Mouse (Mus musculus) lung, postnatal 10 days (tissue): ENCODE data around the gene Ankrd33.
"Not testable (repeated sequence)": the region's sequence is repeated elsewhere in the genome, so short reads cannot be mapped to it uniquely, and the experiment has no call there.

ENCODE experiments used
- DNase-seq: peaks from one replicate; pipeline ENCODE4 v3.0.0; 2021

Gene Ankrd33

DNA sequence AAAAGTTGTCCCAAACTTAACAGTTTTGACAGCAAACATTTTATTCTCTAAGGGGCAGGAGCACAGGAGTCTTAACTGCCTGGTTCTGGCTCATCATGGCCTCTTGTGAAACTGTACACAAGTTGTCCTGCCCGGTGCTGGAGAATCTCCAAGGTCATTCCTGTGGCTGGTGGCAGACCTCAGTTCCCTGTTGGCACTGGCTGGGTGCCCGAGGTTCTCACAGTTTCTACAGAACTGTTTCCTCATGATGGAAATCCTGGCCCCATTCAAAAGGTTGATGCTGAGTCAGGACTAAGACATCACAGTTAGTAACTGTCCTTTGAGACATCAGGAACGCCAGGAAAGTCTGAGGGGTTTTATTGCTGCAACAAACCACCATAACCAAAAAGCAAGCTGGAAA lies 28.6 kb upstream of the Ankrd33 start:
- peak; percentile 60 for DNase-seq

DNA sequence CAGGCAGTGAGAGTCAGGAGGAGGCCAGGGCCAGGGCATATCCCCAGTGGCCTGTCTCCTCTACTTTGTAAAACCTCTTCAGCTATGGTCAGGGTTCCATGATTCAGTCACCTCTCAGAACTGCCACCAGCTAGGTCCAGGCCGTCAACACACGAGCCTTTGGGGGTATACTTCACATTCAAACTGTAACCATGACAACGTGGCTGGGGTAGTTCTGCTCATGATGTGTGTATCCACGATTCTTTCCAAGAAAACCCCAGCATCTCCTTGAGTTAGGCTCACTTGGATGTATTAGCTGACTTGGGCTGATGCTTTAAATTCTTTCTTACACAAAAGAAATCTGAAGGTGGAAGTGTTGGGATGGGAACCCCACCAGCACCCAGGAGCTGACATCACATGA lies 27.3 kb upstream of the Ankrd33 start:
- DNase-seq = no peak

DNA sequence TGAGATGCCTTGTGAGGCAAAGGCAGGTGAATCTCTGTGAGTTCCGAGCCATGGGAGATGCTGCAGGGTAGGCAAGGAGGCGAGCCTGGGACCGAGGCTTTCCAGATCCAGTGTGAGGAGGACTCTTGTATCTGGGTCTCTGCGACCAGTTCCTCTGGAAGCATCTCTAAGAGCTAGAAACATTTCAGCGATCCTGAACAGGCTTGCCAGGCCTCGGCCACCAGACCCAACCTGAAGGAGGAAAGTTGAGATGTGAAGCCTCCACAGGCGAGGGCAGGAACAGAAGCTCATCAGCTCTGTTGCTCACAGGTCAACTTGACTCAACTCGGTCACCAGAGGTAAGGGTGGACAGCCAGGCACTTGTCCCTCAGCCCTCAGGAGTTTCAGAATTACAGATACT lies 24.0 kb upstream of the Ankrd33 start:
- no peak for DNase-seq

DNA sequence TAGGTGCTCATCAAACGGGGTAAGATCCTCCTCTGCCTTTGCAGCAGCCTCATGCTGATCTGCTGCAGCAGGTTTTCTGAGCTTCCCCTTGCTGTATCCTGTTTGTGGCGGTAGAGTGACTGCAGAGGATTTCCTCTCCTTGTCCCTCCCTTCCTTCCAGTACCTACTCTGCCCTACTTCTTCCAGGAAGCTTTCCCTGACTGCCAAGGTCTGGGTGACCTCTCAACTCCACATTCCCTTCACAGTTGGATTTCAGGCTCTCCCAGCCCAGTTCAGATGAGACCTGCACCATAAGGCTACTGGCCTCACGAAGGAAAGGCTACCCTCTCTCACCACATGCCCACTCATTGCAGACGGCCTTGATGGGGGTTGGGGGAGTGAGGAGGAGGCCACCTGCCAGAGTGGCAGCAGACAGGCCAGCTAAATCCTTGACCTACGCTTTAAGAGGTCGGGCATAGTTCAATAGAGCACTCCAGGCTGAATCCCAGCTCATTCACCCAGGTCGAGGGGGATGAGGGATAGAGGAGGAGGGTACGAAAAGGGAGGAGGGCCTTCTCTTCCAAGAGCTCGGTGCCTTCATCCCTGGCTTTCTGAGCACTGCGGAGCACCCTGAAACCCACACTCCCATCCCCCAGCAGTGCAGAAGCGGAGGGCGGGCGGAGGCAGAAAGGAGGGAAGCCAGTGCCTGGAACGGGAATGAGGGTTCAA lies 23.3 kb upstream of the Ankrd33 start:
- DNase-seq = no peak

DNA sequence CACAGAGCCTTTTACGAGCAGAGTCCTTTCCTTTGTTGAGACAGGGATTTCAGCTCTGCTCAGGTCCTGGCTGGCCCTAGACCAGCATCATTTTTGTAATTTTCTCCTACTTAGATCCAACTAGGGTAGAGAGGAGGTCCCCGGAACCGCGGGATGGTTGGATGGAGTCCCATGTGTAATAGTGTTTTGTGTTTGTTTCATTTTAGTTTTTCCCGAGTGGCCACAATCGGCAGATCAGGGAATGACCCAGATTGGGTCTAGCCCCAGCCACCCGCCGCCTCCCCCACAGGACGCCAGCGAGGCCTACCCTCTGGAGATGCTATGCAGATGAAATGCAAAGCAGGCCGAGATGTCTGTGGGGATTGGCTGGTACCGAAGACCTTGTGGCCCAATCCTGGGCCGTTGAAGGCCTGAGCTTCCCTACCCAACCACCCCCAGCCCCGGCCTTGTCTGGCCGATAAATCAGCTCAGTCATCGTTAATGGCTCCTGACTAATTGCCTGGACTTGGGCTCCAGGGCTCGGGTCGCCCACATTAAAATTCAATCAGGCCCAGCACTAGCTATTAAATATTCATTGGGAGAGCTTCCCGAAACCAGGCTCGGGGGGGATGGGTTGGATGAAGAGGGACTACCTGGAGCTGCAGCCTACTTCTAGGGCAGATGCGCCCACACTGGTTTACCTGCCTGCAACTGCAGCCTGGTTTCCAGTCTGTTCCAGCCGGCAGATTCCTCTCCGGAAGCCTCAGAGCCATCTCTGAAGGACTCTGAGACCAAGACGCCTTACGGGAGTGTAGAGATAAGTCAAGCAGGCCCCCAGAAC lies 22.5 kb upstream of the Ankrd33 start:
- no peak for DNase-seq

DNA sequence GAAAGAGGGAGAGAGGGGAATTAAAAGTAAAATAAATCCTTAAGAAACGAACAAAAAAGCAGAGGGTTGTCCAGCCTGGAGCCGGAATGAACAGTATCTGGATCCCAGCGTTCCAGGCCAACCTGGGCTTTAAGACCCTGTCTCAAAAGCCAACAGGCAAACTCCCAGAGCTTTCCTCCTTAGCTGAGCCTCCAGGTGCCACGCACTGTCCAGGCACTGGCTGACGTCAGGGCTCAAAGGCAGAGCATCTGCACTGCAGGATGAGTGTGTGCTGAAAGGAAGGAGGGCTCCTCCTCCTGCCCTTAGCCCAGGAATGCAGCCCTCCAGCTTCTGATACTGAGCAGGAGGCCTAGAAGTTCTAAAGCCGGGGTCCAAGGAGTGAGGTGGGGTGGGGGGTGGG lies 21.6 kb upstream of the Ankrd33 start:
- DNase-seq = no peak

DNA sequence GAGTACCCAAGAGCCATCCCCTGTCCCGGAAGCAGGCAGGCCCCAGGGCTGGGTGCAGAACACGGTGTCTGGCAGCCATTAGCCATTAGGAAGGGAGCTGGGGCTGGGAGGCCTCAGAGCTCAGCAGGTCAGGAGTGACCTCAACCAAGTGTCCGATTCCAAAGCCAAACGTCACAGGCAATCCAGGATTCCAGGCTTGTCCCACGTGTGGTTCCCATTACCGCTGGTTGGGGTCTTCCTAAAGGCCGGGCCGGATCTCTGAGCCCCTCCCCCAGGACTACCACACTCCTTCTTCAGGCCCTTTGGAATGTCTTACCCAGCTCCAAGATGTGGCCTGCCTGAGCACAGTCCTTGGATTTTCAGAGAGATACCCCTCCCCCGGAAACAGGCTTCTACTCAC lies 20.6 kb upstream of the Ankrd33 start:
- no peak for DNase-seq

DNA sequence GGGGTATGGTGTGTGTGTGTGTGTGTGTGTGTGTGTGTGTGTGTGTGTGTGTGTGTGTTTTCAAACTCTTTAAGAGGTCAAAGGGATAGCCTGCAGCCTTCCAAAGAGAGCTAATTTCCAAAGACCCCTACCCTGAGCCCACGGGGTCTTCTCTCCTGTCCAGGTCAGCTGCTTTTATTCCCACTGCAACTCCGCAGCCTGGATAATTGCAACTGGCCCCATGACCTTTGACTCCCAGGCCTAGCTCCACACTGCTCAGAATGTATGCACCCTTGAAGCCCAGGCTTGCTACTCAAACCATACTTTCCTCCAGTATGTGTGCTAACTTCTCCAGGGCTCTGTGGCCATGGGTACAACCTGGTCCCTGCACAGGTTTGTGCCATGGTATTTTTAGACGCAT lies 20.2 kb upstream of the Ankrd33 start:
- no peak for DNase-seq

DNA sequence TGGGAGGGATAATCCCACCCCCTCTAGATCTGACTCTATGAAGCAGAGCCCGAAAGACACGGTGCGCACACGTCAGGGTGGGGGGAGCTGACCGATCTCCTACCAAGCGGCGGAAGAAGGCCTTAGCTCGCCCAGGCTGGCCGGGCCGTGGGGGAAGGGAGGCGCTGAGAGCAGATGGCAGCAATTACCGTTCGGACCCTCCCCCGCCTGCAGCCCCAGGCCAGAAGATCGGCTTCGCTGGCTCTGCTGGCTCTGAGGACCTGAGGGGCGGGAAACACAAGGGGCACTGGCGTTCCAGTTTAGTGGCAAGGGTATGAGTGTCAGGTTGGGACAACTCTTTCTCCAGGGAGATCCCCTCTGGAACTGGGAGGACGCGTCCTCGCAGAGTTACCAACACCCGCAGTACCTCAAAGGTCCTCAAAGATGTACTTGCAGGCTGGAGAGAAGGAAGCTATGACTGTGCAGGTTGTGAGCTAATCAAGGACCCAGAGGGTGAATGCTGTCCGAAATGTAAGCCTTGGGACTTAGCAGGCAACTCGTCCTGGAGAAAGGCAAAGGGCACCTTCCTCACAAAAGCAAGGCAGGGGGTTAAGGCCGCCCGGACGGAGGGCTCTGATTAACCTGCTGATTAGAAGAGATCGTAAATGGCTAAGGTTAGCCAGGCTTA lies 17.4 kb upstream of the Ankrd33 start:
- peak; percentile 54 for DNase-seq

DNA sequence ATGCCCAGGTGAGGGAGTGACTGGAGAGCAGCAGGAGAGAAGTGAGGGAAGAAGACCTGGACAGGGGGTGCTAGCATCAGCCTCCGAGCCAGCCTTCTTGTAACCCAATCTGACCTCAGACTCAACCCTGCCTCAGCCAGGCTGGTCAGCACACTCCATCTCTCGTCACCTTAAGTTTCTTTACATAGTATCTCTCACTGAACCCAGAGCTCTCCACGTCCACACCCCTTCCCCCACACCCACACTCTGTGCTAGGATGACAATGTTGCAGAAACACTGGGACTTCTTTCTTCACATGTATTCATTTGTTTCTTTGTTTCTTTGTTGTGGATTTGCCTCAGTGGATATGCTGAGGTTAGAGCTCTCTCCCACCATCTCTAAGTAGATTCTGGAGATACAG lies 14.6 kb upstream of the Ankrd33 start:
- DNase-seq = no peak

DNA sequence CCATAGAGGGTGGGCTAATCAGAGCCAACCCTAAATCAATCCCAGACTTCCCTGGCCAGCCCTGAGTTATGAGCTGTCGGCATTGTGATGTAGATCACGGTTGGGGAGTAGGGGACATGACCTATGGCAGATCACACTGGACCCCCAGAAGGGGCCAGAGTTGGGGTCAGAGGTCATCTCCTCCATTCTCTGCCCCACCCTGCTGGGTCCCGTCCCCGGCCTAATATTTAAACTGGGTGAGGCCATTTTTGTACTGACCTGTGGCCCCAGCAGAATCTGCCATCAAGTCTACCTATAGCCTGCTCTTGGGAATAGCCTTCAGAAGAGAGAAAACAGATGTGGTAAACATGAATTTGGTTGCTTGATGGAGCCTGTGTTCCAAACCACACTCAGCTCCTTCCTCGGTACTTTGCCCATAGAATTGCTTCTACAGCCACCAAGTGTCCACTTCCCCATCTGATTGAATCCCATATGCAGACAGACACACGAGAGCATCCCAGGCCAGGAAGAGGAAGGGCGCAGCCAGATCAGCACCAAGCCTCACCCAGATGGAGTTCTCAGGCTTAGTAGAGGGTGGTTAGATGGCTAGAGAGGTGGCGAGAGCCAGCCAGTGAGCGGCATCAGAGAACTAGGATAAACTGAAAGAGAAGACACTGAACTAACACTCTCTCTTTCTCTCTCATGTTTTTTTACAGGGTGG lies 11.8 kb upstream of the Ankrd33 start:
- no peak for DNase-seq

DNA sequence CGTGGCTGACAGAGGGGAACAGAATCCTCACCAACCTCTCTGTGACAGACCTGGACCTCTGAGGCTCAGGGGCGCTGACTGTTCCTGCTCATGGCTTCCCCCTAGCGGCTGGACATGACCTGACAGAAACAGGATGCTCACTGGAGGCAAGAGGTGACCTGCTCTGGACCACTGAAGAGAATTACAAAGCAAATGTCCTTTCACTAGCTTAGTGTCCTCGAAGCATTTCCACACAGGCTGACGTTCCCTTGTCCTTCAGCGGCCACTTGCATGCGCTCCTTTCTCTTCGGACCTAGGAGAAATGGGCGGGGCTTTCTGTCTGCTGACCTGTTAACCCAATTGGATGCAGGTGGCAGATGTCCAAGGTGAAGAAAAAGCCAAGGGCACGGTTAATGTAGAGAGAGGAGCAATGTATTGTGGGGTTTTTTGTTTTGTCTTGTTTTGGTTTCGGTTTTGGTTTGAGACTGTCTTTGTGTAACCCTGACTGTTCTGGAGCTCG lies 10.0 kb upstream of the Ankrd33 start:
- peak; percentile 89 for DNase-seq

DNA sequence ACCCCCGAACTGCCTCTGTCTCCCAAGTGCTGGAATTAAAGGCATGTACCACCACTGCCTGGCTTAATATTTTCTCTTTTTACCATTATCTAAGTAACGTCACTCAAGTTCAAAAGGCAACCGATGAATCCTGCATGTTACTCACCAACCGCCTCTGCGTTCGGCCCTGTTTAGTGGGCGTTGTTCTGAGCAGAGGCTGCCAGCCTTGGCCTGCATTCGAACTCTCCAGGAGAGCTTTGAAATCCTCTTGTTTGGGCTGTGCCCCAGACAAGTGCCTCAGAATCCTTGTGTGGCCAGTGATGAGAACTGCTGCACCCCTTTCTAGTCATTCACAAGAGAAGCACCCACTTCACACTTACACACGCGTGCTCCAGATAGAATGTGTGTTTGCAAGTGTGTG lies 9.5 kb upstream of the Ankrd33 start:
- no peak for DNase-seq

DNA sequence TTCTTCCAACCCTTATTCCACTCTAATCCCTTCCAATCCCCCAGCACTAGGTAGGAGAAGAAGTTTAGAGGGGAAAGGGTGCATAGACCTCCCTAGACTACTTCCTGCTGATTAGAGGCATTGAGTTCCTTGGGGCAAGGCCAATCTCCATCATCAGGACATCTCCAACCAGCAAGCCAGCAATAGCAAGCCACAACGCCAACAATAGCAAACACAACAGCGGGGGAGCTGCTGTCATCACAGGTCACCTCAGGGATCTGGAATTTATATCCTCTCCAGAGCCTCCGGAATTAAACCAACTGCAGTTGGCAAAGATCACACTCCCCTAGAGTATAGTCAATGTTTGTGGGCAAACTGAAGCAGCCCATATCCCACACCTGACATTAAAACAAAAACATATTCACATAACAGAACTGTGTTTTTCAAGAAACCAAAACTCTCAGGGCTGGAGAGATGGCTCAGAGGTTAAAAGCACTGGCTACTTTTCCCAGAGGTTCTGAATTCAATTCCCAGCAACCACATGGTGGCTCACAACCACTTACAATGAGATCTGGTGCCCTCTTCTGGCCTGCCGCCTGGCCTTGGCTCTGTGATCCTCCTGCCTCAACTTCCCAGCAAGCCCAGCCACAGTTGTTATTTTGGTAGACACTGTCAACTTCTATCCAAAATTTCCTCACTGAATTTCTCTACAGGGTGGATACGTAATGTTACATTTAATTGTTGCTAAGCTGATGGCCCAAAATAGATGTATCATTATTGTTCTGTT lies 7.5 kb upstream of the Ankrd33 start:
- no peak for DNase-seq

DNA sequence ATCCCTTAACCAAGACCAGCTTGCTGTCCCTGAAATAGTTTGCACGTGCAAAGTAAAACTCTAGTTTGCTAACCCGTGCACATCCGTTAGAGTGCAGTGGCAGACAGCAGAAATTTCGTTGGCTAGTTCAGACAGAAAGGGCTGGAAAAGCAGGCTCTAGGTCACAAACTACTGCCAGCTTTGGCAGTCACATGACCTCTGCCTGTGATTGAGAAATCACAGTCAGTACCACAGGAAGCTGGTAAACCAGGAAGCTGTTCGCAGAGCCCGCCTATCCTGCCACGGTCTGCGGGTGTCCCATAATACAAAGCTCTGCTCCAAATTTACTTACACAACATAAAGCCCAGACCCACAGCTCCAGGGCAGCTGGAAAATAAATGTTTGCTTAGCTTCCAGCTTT lies 2.4 kb upstream of the Ankrd33 start:
- DNase-seq = peak; percentile 85

DNA sequence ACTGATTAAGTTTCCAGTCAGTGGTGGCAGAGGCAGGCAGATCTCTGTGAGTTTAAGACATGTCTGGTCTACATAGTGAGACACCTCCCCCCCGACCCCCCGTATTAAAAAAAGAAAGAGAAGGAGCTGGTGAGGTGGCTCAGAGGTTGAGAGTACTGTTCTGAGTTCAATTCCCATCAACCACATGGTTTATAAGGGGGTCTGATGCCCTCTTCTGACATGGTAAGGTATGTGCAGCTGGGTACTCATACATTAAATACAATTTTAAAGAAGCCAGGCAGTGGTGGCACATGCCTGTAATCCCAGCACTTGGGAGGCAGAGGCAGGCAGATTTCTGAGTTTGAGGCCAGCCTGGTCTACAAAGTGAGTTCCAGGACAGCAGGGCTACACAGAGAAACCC lies 1.8 kb upstream of the Ankrd33 start:
- not testable (repeated sequence) for DNase-seq

DNA sequence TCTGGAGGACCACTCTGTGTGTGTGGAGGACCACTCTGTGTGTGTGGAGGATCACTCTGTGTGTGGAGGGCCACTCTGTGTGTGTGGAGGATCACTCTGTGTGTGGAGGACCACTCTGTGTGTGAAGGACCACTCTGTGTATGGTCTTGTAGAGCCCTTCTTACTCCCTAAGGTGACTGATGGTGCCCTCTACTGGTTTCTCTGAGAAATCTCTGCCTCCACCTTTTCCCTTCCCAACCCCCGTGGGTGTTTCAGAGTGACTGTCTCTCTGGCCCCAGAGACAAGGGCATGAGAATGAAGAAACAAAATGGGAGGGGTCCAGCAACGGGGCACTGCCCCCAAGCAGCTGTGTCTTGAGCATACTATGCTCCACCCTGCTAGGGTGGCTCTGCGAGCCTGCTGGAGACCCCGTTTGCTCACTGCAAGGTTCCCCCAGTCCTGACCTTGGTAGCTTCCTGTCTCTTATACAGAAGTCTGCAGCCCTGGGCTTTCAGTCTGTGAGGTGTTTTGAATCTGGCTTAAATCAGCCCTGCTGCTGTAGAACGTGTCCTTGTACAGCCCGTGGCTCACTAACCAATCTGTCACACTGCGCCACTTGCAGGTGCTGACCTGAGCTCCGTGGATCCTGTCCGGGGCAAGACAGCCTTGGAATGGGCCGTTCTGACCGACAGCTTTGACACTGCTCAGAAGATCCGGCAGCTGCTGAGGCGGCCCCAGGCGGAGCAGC lies 3.0 kb downstream of the Ankrd33 start:
- peak; percentile 73 for DNase-seq

DNA sequence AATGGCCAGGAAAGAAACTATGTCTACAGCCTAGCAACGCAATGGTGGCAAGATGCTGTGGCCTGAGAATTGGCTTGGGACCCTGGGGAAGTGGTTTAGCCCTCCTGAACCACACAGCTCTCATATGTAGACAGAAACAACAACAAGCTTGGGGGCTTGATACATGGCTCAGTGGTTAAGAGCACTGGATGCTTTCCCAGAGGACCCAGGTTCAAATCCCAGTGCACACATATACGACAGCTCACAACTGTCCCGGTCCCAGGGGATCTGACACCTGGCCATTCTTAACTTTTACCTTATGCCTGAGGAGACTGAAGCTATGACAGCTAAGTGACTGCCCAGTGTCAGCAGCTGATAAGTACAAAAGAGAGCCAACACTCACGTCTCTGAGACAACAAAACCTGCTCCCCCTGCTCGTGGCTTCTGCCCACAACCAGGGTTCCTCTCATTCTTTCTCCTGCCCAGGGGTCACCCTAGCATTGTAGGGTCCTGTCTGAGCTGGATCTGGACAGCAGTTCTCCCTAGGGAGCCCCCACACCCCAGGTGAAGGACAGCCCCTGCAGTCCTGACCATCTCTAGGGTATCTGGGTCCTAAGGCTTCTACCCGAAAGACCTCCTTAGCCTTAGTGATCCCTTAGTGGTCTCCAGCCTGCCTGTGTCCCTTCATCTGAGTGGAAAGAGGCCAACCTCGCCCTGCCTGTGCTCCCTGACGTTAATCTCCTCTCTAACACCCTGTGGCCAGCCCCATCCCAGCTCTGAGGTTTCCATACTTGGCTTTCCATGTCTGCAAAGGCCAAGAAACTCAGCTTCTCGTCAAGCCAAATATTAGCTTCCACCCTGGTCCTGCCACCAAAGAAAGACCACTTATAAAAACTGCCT lies 6.1 kb downstream of the Ankrd33 start:
- DNase-seq = no peak

DNA sequence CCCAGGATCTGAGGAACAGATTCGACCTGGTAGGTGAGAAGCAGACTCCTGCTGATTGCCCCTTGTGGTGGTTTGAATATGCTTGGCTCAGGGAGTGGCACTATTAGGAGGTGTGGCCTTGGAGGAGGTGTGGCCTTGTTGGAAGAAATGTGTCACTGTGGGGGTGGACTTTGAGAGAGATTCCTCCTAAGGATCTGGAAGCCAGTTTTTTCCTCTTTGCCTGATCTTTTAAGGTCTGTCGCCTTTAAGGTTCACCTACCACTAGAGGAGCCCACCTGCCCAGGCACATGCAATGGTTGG lies 6.7 kb downstream of the Ankrd33 start:
- peak; percentile 82 for DNase-seq

DNA sequence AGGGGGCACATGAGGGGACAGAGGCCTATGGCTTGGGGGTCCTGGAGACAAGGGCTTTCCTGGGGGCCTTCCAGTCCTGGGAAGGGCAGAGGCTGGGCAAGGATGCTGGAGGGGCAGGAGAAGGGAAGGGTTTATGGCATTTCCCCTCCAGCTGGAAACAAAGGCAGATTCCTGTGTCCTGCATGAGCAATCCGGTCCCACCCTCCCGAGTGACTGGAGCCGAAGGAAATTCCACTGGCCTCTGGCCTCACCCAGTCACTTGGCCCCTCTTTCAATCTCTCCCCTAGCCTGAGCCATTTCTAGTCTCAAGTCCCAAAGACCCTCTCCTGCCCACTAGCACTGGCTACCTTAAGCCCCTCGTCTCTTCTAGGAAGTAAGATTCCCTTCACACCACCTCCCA lies 7.6 kb downstream of the Ankrd33 start:
- peak; percentile 79 for DNase-seq

DNA sequence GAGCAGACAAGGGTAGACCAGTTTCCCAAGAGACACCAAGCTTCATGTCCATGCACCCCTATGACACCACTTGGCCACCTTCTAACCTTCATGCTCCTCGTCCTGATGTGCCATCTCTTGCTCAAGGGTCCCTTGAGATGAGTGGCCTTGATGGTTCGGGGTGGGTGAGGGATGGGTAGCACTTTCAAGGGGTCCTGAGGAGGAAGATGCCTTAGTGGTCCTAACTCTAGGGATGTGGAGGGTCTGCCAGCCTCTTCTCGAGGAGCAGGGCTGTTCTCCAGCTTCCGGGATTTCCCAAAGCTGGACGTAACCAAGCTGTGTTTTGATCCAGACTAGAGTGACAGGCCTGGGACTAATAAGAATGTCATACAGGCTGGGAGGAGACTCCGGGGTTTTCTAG lies 10.0 kb downstream of the Ankrd33 start:
- DNase-seq = no peak
